Mouse (Mus musculus) hindbrain, postnatal 0 days (tissue): ENCODE measurements around the gene Efna5. TPM values are rescaled to one million over a fixed set of nuclear protein-coding genes. Genes with fewer than 3 reads are reported as not detected.

ENCODE experiments used
- ATAC-seq: fragments of 200-750 bp; cut with Nextera tagmentation; 2 replicates; pipeline ENCODE4 v1.8.0; 2017; ENCODE audit warnings: mild to moderate bottlenecking, moderate TSS enrichment, moderate library complexity
- DNase-seq: peaks from one replicate; pipeline ENCODE4 v3.0.0-alpha.2; 2015; ENCODE audit warnings: low spot score
- H3K27ac ChIP-seq: fragments of 300-500 bp; sonication (generic); 2 replicates; pipeline ENCODE4 v1.5.1; 2014; ENCODE audit warnings: mild to moderate bottlenecking
- H3K27me3 ChIP-seq: fragments of 300-500 bp; sonication (generic); 2 replicates; pipeline ENCODE4 v1.6.1; 2014; ENCODE audit warnings: low read length, mixed read lengths; ENCODE audit not compliant: insufficient read depth
- H3K36me3 ChIP-seq: fragments of 300-500 bp; sonication (generic); 2 replicates; pipeline ENCODE4 v1.6.1; 2014; ENCODE audit warnings: low read length, mixed read lengths; ENCODE audit not compliant: insufficient read depth
- H3K4me1 ChIP-seq: fragments of 300-500 bp; sonication (generic); 2 replicates; pipeline ENCODE4 v1.6.1; 2014; ENCODE audit warnings: antibody characterized with exemption, low read length, mixed read lengths; ENCODE audit not compliant: insufficient read depth
- H3K4me2 ChIP-seq: fragments of 300-500 bp; sonication (generic); 2 replicates; pipeline ENCODE4 v1.6.1; 2014; ENCODE audit warnings: low read depth, mild to moderate bottlenecking, low read length, moderate library complexity, mixed read lengths
- H3K4me3 ChIP-seq: fragments of 300-500 bp; sonication (generic); 2 replicates; pipeline ENCODE4 v1.5.1; 2014; ENCODE audit warnings: low read length
- H3K9ac ChIP-seq: fragments of 300-500 bp; sonication (generic); replicated peaks from 2 replicates; pipeline ENCODE4 v1.6.1; 2014; ENCODE audit warnings: mild to moderate bottlenecking, low read length, moderate library complexity, mixed read lengths
- H3K9me3 ChIP-seq: fragments of 300-500 bp; sonication (generic); 2 replicates; pipeline ENCODE4 v1.6.1; 2016; ENCODE audit warnings: low read length, mixed read lengths
- CTCF ChIP-seq: IDR thresholded peaks from 2 replicates; pipeline ENCODE4 v1.5.1; 2016; ENCODE audit warnings: antibody characterized with exemption, control low read depth, low read depth
- WGBS: fragments of 180-500 bp; shearing (Covaris S2); extraction: QIAGEN DNeasy Blood & Tissue Kit; methylation state at CpG from one replicate; pipeline ENCODE4 v1.1.7; 2014; 5-methylcytosine and 5-hydroxymethylcytosine counted together
- polyA plus RNA-seq: library from polyadenylated mRNA; unstranded; fragments of >200 nt; fragmentation: Nextera tagmentation; extraction: Ambion mirVana; gene quantifications from 2 replicates; pipeline ENCODE4 v1.2.1, GENCODE M21; 2015
- total RNA-seq: library from RNA; depleted of rRNA; stranded (reverse); fragments of >200 nt; gene quantifications from 2 replicates; pipeline ENCODE4 v1.2.3, GENCODE M21; 2014

Gene Efna5
- total and polyA plus RNA-seq, 2 experiments from 2014 or later, result 5.3 to 40.2 TPM

DNA sequence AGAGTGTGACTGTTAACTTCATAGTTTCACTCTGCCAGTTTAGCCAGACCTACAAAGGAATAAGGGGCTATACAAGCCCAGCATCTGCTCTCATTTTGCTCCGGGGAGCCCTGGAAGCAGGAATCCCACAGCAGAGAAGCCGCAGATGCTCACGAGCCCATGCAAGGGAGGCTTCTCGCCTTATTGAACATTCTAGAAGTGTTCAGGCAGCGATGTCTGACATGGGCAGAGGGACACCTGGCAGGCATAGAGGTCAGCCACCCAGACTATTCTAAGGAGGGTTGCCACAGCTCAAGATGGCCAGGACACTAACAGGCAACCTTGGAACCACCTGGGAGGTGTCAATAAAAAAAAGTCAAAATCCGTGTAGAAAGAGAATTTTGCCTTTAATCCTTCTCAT, 214.4 kb downstream of the Efna5 start:
- Histone ChIP-seq H3K4me3 (no peak overlapping the region), H3K27ac (no peak overlapping the region), H3K27me3 (no peaks in the 10 kb centered on the region), H3K9ac (no peak overlapping the region), H3K9me3 (no peaks in the 10 kb centered on the region), H3K4me2 (no peak overlapping the region), H3K4me1 (no peaks in the 10 kb centered on the region), H3K36me3 (no peaks in the 10 kb centered on the region)
- WGBS, result 54% methylated on average over 6 of the region's 6 CpGs
- ATAC-seq, result no peak
- no peak for TF ChIP-seq CTCF
- no peak for DNase-seq

DNA sequence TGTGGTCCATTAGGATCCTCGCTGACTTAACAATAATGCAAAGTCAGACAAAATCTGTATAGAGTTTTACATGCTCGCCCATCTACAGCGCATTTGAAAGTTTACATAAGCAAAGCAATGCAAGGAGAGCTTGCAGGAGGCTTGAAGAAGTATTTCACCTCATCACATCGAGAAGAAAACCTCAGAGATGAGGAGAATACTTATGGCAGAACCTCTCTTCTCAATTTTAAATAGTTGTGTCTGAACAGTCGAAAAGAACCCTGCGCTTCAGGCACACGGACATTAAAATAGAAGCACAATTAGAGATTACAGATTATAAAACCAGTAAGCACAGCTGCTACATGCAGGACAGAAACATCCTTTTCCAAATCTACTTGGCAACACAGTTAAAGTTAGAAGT, 215.3 kb downstream of the Efna5 start:
- no peak for TF ChIP-seq CTCF
- Histone ChIP-seq H3K36me3 (no peaks in the 10 kb centered on the region), H3K4me2 (no peak overlapping the region), H3K4me1 (no peaks in the 10 kb centered on the region), H3K9me3 (no peaks in the 10 kb centered on the region), H3K9ac (no peak overlapping the region), H3K27ac (no peak overlapping the region), H3K4me3 (no peak overlapping the region), H3K27me3 (no peaks in the 10 kb centered on the region)
- no peak for DNase-seq
- 83% methylated on average over 7 of the region's 7 CpGs for whole genome bisulfite sequencing
- no peak for ATAC-seq

DNA sequence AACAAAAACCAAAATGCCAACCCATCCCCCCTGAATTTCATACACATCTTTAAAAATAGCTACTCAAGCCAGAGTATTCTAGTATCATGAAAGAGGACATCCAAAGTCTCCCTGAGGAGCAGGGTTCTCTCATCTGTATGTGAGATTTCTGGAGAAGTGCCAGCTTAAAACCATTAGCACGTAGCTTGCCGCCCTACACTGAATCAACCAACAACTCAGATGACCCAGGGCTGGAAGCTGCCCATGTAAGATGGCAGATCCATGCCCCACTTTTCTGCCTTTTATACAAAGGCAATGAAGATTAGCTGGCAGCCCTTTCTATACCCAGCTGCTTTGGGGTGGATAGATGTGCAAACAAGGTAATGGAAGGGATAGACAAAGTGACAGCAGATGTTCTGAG, 216.4 kb downstream of the Efna5 start:
- 66% methylated on average over 2 of the region's 2 CpGs for WGBS
- DNase-seq, result no peak

DNA sequence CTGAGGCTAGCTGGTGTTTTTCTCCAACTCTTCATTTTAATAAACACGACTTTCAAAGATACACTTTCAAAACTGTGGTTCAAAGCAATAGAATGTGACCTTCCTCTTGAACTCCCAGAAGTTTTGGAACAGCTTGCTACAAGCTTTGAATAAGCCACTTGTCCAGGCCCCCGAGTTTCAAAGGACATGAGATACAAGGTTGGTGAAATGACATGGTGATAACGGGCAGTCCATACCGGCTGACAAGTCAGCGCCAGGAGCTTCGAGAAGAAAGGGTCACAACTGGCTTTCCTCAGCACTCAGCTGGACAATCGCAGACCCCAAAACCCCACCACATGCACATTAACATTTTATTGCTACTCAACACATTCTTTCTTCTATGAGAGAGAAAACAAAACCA, 219.3 kb downstream of the Efna5 start:
- Histone ChIP-seq H3K4me2 (no peak overlapping the region), H3K27me3 (no peaks in the 10 kb centered on the region), H3K4me3 (no peak overlapping the region), H3K9me3 (no peaks in the 10 kb centered on the region), H3K27ac (no peak overlapping the region), H3K36me3 (no peaks in the 10 kb centered on the region), H3K4me1 (0 out of 2 replicates have a peak, but pooled peaks cover 18% of the 10 kb centered on the region), H3K9ac (no peak overlapping the region)
- no peak for DNase-seq
- no peak for ATAC-seq
- no peak for TF ChIP-seq CTCF
- 68% methylated on average over 7 of the region's 7 CpGs for WGBS

More for the DNA sequence above, 216.4 kb downstream of the Efna5 start:
- Histone ChIP-seq H3K9ac (no peak overlapping the region), H3K4me3 (no peak overlapping the region), H3K36me3 (no peaks in the 10 kb centered on the region), H3K4me2 (no peak overlapping the region), H3K9me3 (no peaks in the 10 kb centered on the region), H3K4me1 (0 out of 2 replicates have a peak, but pooled peaks cover 8% of the 10 kb centered on the region), H3K27me3 (no peaks in the 10 kb centered on the region), H3K27ac (no peak overlapping the region)
- TF ChIP-seq CTCF, result no peak
- no peak for ATAC-seq

DNA sequence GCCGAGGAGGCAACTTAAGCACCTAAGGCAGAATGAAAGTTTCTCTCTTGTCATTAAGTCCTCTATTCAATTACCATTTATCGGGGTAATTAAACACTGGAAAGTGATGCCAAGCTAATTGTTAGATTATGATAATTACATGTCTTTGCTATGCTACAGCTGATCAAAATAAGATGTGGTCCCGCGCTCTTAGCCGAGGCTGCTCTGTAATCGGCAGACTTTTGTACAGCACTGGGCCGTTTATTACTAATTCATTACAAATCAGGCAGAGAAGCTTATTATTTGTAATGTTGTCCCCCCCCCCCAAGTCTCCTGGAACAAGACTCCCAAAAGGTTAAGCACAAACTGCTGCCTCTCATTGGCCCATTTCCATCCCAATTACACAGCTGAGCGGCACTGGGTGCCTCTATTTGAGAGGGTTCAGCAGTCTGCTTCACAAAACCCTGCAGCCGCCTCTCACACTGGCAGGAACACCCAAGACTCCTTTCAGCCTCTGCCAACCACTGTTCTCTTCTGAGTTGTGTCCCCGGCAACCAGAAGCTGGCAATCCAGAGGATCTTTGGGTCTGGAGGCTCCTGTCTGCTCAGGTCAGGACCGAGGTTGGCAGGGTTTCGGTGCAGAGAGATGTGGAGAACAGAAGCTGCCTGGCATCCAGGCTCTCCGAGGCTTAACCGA, 221.5 kb downstream of the Efna5 start:
- no peak overlapping the region; the same call in 1 of the 2 replicates for H3K27ac ChIP-seq
- H3K27me3 ChIP-seq, result no peaks in the 10 kb centered on the region
- peak; percentile 96 for ATAC-seq
- 0 out of 2 replicates have a peak, but pooled peaks cover 18% of the 10 kb centered on the region for H3K4me1 ChIP-seq
- WGBS, result 30% methylated on average over 14 of the region's 14 CpGs
- DNase-seq, result peak; percentile 85
- peak overlapping the region; percentile 1; the same call in 1 of the 2 replicates for H3K9ac ChIP-seq
- H3K36me3 ChIP-seq, result no peaks in the 10 kb centered on the region
- TF ChIP-seq CTCF, result no peak
- H3K4me3 ChIP-seq, result peak overlapping the region; percentile 10; the same call in 1 of the 2 replicates
- H3K4me2 ChIP-seq, result peak overlapping the region; percentile 44
- no peaks in the 10 kb centered on the region for H3K9me3 ChIP-seq

DNA sequence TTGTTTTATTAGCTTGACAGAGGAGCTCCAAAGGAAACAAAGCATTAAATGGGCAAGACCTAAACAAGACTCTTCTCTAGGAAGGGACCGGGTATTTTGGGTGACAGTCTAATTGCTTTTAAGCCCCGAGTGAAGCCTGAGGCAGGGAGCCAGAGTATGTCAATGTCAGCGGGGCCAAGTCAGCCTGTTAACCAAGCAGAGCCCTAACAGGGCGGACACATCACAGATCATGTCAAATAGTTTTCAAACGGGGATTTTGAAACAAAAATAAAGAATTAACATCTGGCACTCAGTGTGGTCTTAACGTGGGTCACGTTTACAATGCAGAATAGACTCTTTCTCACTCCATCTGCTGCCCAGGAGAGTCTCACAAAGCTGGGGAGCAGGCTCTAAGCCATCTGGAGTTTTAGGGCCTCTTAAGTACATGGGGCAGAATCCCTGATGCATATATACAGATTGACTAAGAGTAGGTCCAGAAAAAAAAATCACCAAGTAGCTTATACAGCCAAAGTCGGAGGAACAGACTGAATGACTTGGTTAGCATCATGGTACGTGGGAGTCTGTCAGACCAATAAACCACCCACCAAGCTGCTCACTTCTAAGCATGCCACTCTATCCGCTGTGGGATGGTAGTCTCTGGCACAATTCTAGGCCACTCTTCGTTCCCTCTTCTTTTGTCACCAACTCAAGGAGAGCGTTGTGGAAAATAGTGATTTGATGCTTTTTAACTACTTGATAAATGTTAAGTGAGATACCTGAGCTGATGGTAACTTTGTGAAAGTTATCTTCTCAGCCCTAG, 223.1 kb downstream of the Efna5 start:
- no peak for TF ChIP-seq CTCF
- WGBS, result 42% methylated on average over 12 of the region's 12 CpGs
- H3K9ac ChIP-seq, result no peak overlapping the region
- no peak overlapping the region for H3K27ac ChIP-seq
- 0 out of 2 replicates have a peak, but pooled peaks cover 18% of the 10 kb centered on the region for H3K4me1 ChIP-seq
- no peak overlapping the region for H3K4me3 ChIP-seq
- H3K27me3 ChIP-seq, result no peaks in the 10 kb centered on the region
- ATAC-seq (no peak), DNase-seq (peak; percentile 23)
- no peak overlapping the region for H3K4me2 ChIP-seq
- H3K36me3 ChIP-seq, result no peaks in the 10 kb centered on the region
- H3K9me3 ChIP-seq, result no peaks in the 10 kb centered on the region
